20 mouse cellular contexts compared by ENCODE assay signal in the genomic region with DNA sequence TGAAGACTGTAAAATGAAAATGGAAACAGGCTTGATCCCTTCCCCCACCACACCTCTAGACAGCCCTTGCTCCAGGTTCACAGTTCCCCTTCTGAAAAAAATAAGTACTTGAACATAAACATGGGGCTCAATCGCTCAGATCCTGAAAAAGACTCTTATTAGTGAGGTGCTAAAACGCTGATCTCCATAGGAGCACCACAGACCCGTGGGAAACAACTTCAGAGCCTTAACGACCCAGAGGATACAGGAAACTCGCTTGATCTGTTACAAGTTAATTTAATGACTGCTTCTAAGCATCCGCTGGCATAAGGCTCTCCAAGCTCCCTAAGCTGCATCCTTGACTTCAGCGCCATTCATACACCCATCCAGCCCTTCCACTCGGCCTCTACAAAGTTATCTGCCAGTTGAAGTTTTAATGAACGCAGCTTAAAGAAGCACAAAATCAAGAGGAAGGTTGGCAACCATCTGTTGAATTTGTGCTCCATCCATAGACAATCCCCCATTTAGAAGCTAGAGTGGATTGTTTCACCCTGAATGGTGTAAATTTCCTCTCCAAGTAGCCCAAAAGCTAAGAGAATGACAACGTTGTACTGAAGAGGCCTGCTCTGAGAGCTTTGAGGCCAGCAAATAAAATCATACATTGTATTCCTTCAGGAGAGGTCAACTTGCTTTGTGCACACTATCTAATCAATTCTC.
DNase-seq lines count a peak whose midpoint lies in the region; ATAC-seq lines count a peak whose summit lies in the region.
"Had no signal": no experiment of that assay in that cellular context is flagged by ENCODE, and none has a peak within 500 bp of the region (broad histone marks: within the 10 kb centered on the region; RNA-seq: fewer than 3 reads in every experiment).

No protein-coding gene starts in this region.

- ATAC-seq in forebrain, embryonic 11.5 days (replicated peaks; ENCODE audit: low FRiP score) = peak; percentile 24; the same call in 1 of the 2 replicates
- ATAC-seq in forebrain, embryonic 12.5 days (ENCODE audit: low FRiP score) = no peak
- ATAC-seq in midbrain, embryonic 11.5 days (ENCODE audit: low FRiP score) = no peak
- ATAC-seq in midbrain, embryonic 16.5 days = no peak
- ATAC-seq in neural tube, embryonic 15.5 days (ENCODE audit: low FRiP score) = peak; percentile 26; the same call in 1 of the 2 replicates
- ATAC-seq: intestine, embryonic 16.5 days; Patski had no signal

- 21% methylated on average over 10 of the region's 10 CpGs for WGBS in forebrain, embryonic 11.5 days
- WGBS in forebrain, embryonic 12.5 days = 17% methylated on average over 10 of the region's 10 CpGs
- WGBS in midbrain, embryonic 11.5 days = 28% methylated on average over 10 of the region's 10 CpGs
- 23% methylated on average over 10 of the region's 10 CpGs for WGBS in midbrain, embryonic 16.5 days
- WGBS in neural tube, embryonic 15.5 days = 14% methylated on average over 10 of the region's 10 CpGs

- no peak overlapping the region for H3K27ac ChIP-seq in forebrain, embryonic 11.5 days (ENCODE audit: low read depth, low read length)
- H3K27ac ChIP-seq in forebrain, embryonic 12.5 days = no peak overlapping the region
- H3K27ac ChIP-seq in midbrain, embryonic 11.5 days (ENCODE audit: low read depth, low read length) = no peak overlapping the region; the same call in 1 of the 2 replicates
- H3K27ac ChIP-seq in midbrain, embryonic 16.5 days (ENCODE audit: low read length) = no peak overlapping the region
- no peak overlapping the region for H3K27ac ChIP-seq in neural tube, embryonic 15.5 days (replicated peaks)

- no peak for DNase-seq in forebrain, embryonic 11.5 days (ENCODE audit: low spot score)
- DNase-seq in midbrain, embryonic 11.5 days (ENCODE audit: low spot score, missing footprints) = peak; percentile 90
- peak; percentile 58 for DNase-seq in hindlimb bud, embryonic 11.5 days (ENCODE audit: extremely low spot score, low read depth, low spot score)
- no peak for DNase-seq in frontal cortex, postnatal 36 days (ENCODE audit: low spot score in 2 of 2)
- DNase-seq in B cell, adult 2 months = no peak
- DNase-seq: cerebellum, adult 11-12 months; gastrocnemius, postnatal 25 days; kidney, postnatal 4 days; layer of hippocampus, postnatal 36 days; liver; lung, adult 18-20 months; lung, postnatal 36 days; right cerebral cortex, adult 18-20 months; thymus, postnatal 36 days had no signal

- H3K27me3 ChIP-seq in forebrain, embryonic 11.5 days (ENCODE audit: control insufficient read depth, insufficient read depth, low read length) = no peaks in the 10 kb centered on the region
- 0 out of 2 replicates have a peak, but pooled peaks cover 4% of the 10 kb centered on the region for H3K27me3 ChIP-seq in forebrain, embryonic 12.5 days
- no peaks in the 10 kb centered on the region for H3K27me3 ChIP-seq in midbrain, embryonic 11.5 days (ENCODE audit: control insufficient read depth, insufficient read depth, low read length)
- H3K27me3 ChIP-seq in midbrain, embryonic 16.5 days (ENCODE audit: control insufficient read depth, insufficient read depth, low read depth, low read length) = no peaks in the 10 kb centered on the region
- no peaks in the 10 kb centered on the region for H3K27me3 ChIP-seq in neural tube, embryonic 15.5 days (replicated peaks)
- H3K27me3 ChIP-seq: heart, embryonic 12.5 days; Patski had no signal

- H3K36me3 ChIP-seq in forebrain, embryonic 11.5 days (ENCODE audit: control insufficient read depth, insufficient read depth, low read length) = no peaks in the 10 kb centered on the region
- no peaks in the 10 kb centered on the region for H3K36me3 ChIP-seq in forebrain, embryonic 12.5 days (replicated peaks)
- H3K36me3 ChIP-seq in midbrain, embryonic 11.5 days (ENCODE audit: control insufficient read depth, insufficient read depth, low read length) = no peaks in the 10 kb centered on the region
- H3K36me3 ChIP-seq in midbrain, embryonic 16.5 days (ENCODE audit: control insufficient read depth, insufficient read depth, low read length) = no peaks in the 10 kb centered on the region
- no peaks in the 10 kb centered on the region for H3K36me3 ChIP-seq in neural tube, embryonic 15.5 days
- H3K36me3 ChIP-seq: heart, embryonic 12.5 days had no signal

- no peak overlapping the region for H3K4me3 ChIP-seq in forebrain, embryonic 11.5 days (ENCODE audit: low read depth, low read length)
- H3K4me3 ChIP-seq in forebrain, embryonic 12.5 days (replicated peaks) = no peak overlapping the region
- H3K4me3 ChIP-seq in midbrain, embryonic 11.5 days (ENCODE audit: low read depth, low read length) = no peak overlapping the region
- H3K4me3 ChIP-seq in midbrain, embryonic 16.5 days (ENCODE audit: low read depth, low read length) = no peak overlapping the region
- H3K4me3 ChIP-seq in neural tube, embryonic 15.5 days (replicated peaks) = no peak overlapping the region
- H3K4me3 ChIP-seq: heart, embryonic 12.5 days had no signal

- H3K4me2 ChIP-seq in forebrain, embryonic 11.5 days (ENCODE audit: low read depth, low read length, severe bottlenecking) = no peak overlapping the region
- no peak overlapping the region for H3K4me2 ChIP-seq in forebrain, embryonic 12.5 days
- no peak overlapping the region for H3K4me2 ChIP-seq in midbrain, embryonic 11.5 days
- no peak overlapping the region for H3K4me2 ChIP-seq in midbrain, embryonic 16.5 days (ENCODE audit: low read length)
- no peak overlapping the region for H3K4me2 ChIP-seq in neural tube, embryonic 15.5 days
- H3K4me2 ChIP-seq: heart, embryonic 12.5 days had no signal

- H3K9ac ChIP-seq in forebrain, embryonic 11.5 days (ENCODE audit: low read length) = no peak overlapping the region
- no peak overlapping the region for H3K9ac ChIP-seq in forebrain, embryonic 12.5 days
- H3K9ac ChIP-seq in midbrain, embryonic 11.5 days (ENCODE audit: low read length) = no peak overlapping the region
- no peak overlapping the region for H3K9ac ChIP-seq in midbrain, embryonic 16.5 days (ENCODE audit: low read depth, low read length)
- no peak overlapping the region for H3K9ac ChIP-seq in neural tube, embryonic 15.5 days (replicated peaks)
- H3K9ac ChIP-seq: heart, embryonic 12.5 days had no signal

- H3K9me3 ChIP-seq in forebrain, embryonic 11.5 days (ENCODE audit: control insufficient read depth, low read length) = no peaks in the 10 kb centered on the region
- H3K9me3 ChIP-seq in forebrain, embryonic 12.5 days = no peaks in the 10 kb centered on the region
- no peaks in the 10 kb centered on the region for H3K9me3 ChIP-seq in midbrain, embryonic 11.5 days (ENCODE audit: control insufficient read depth, low read length)
- no peaks in the 10 kb centered on the region for H3K9me3 ChIP-seq in midbrain, embryonic 16.5 days (replicated peaks; ENCODE audit: control insufficient read depth, low read length, poor library complexity, severe bottlenecking)
- no peaks in the 10 kb centered on the region for H3K9me3 ChIP-seq in neural tube, embryonic 15.5 days (replicated peaks)
- H3K9me3 ChIP-seq: heart, embryonic 12.5 days had no signal

- H3K4me1 ChIP-seq in forebrain, embryonic 11.5 days (replicated peaks; ENCODE audit: control insufficient read depth, insufficient read depth, low read length) = peaks cover 14% of the 10 kb centered on the region
- peaks cover 40% of the 10 kb centered on the region for H3K4me1 ChIP-seq in forebrain, embryonic 12.5 days
- peaks cover 29% of the 10 kb centered on the region for H3K4me1 ChIP-seq in midbrain, embryonic 11.5 days (ENCODE audit: control insufficient read depth, insufficient read depth, low read length)
- H3K4me1 ChIP-seq in midbrain, embryonic 16.5 days (ENCODE audit: control insufficient read depth, insufficient read depth, low read length) = peaks cover 15% of the 10 kb centered on the region
- peaks cover 17% of the 10 kb centered on the region for H3K4me1 ChIP-seq in neural tube, embryonic 15.5 days

Comparison
In these comparisons a context has a peak if more than half of its experiments do, and no peak if none do; other contexts are left out.
1. ATAC-seq: peak in forebrain, embryonic 11.5 days (single experiment) and neural tube, embryonic 15.5 days (single experiment); none in forebrain, embryonic 12.5 days (single experiment), midbrain, embryonic 11.5 days (single experiment) and midbrain, embryonic 16.5 days (single experiment).
2. DNase-seq: peak in midbrain, embryonic 11.5 days (single experiment) and hindlimb bud, embryonic 11.5 days (single experiment); none in forebrain, embryonic 11.5 days (single experiment), frontal cortex, postnatal 36 days (0 of 2) and B cell, adult 2 months (0 of 2).